Mouse (Mus musculus) brain, embryonic 14.5 days (tissue): ENCODE results near the gene Ccdc182.

ENCODE experiments used
- CTCF ChIP-seq: fragments of 200-500 bp; IDR thresholded peaks from 2 replicates; pipeline ENCODE4 v1.5.1; 2012; ENCODE audit warnings: inconsistent platforms, mild to moderate bottlenecking, moderate library complexity, borderline replicate concordance; ENCODE audit not compliant: insufficient read depth, insufficient read length; ENCODE audit errors: extremely low read depth
- POLR2A ChIP-seq: fragments of 200-500 bp; IDR thresholded peaks from 2 replicates; pipeline ENCODE4 v1.6.1; 2012; ENCODE audit warnings: mild to moderate bottlenecking, inconsistent platforms, borderline replicate concordance; ENCODE audit not compliant: poor library complexity, insufficient read depth, insufficient read length, severe bottlenecking; ENCODE audit errors: extremely low read depth

DNA sequence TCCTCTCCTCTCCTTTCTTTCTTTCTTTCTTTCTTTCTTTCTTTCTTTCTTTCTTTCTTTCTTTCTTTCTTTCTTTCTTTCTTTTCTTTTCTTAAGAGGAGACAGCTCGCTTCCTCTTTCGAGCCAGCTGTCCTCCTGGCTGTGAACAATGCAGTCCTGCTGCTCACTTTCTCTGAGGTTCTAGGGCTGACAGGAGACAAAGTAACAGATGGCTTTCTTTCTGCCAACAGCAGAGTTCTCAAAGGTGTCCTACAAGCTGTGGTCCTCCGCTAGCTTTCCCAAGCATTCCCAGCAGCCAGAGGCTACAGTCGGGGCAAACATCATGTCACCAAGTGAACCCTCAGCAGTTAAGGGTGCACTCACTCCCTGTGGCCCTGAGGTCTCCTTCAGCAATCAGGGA lies 5.5 kb downstream of the Ccdc182 start:
- TF ChIP-seq POLR2A (no peak), CTCF (no peak)
